Mouse (Mus musculus): ENCODE measurements around the gene Sh2d3c. TPM values are rescaled to one million over a fixed set of nuclear protein-coding genes. Genes with fewer than 3 reads are reported as not detected.

Sh2d3c gene
- total RNA-seq (2021), result 10 to 100 TPM; 33.1 to 37.2 TPM

- peak; percentile 47 for DNase-seq
- intact Hi-C loops (cut with DNase I), result no loop called here
Observed at GRCm38 (mm10) chr2:32720681-32721229, at the start of gene Sh2d3c. TSS of gene Sh2d3c (plus strand) at chr2:32721055.

- DNase-seq, result no peak
- intact Hi-C loops (cut with DNase I), result no loop called here
Observed at GRCm38 (mm10) chr2:32671147-32671546, 49.7 kb upstream of the Sh2d3c start.

- intact Hi-C loops (cut with DNase I), result no loop called here
- no peak for DNase-seq
Observed at GRCm38 (mm10) chr2:32671907-32672595, 48.8 kb upstream of the Sh2d3c start.

- no peak for DNase-seq
- intact Hi-C loops (cut with DNase I), result no loop called here
Observed at GRCm38 (mm10) chr2:32673176-32673917, 47.5 kb upstream of the Sh2d3c start.

- intact Hi-C loops (cut with DNase I), result no loop called here
- no peak for DNase-seq
Observed at GRCm38 (mm10) chr2:32676821-32677220, 44.0 kb upstream of the Sh2d3c start.

GRCm38 (mm10) chr2:32677683-32678082, 43.2 kb upstream of the Sh2d3c start:
- intact Hi-C loops (cut with DNase I), result no loop called here
- DNase-seq, result no peak

- no peak for DNase-seq
- intact Hi-C loops (cut with DNase I), result no loop called here
Observed at GRCm38 (mm10) chr2:32680051-32680451, 40.8 kb upstream of the Sh2d3c start.

GRCm38 (mm10) chr2:32680961-32681650, 39.7 kb upstream of the Sh2d3c start:
- intact Hi-C loops (cut with DNase I), result no loop called here

GRCm38 (mm10) chr2:32681754-32682153, 39.1 kb upstream of the Sh2d3c start:
- intact Hi-C loops (cut with DNase I), result no loop called here
- DNase-seq, result peak; percentile 29

More at GRCm38 (mm10) chr2:32680961-32681650, 39.7 kb upstream of the Sh2d3c start:
- no peak for DNase-seq

GRCm38 (mm10) chr2:32682721-32683417, 38.0 kb upstream of the Sh2d3c start:
- no peak for DNase-seq
- intact Hi-C loops (cut with DNase I), result no loop called here

- intact Hi-C loops (cut with DNase I), result no loop called here
- no peak for DNase-seq
Observed at GRCm38 (mm10) chr2:32683701-32684100, 37.2 kb upstream of the Sh2d3c start.

- no peak for DNase-seq
- intact Hi-C loops (cut with DNase I), result loop anchor here (5.0 kb wide), 1 partner anchor 53 kb away; no protein-coding TSS in a partner anchor
Observed at GRCm38 (mm10) chr2:32684681-32685428, 36.0 kb upstream of the Sh2d3c start.

- intact Hi-C loops (cut with DNase I), result loop anchor here (5.0 kb wide), 1 partner anchor 54 kb away; no protein-coding TSS in a partner anchor
- no peak for DNase-seq
Observed at GRCm38 (mm10) chr2:32685807-32686206, 35.0 kb upstream of the Sh2d3c start.

GRCm38 (mm10) chr2:32686640-32687039, 34.2 kb upstream of the Sh2d3c start:
- DNase-seq, result no peak
- intact Hi-C loops (cut with DNase I), result loop anchor here (5.0 kb wide), 1 partner anchor 54 kb away; no protein-coding TSS in a partner anchor

GRCm38 (mm10) chr2:32687562-32687961, 33.3 kb upstream of the Sh2d3c start:
- intact Hi-C loops (cut with DNase I), result loop anchor here (5.0 kb wide), 1 partner anchor 55 kb away; no protein-coding TSS in a partner anchor
- DNase-seq, result no peak

- intact Hi-C loops (cut with DNase I), result loop anchor here (5.0 kb wide), 1 partner anchor 57 kb away; no protein-coding TSS in a partner anchor
- DNase-seq, result peak; percentile 93
Observed at GRCm38 (mm10) chr2:32689420-32689819, 31.4 kb upstream of the Sh2d3c start.

GRCm38 (mm10) chr2:32691041-32691440, 29.8 kb upstream of the Sh2d3c start:
- intact Hi-C loops (cut with DNase I), result loop anchor here (5.0 kb wide), 1 partner anchor 109 kb away; no protein-coding TSS in a partner anchor
- DNase-seq, result no peak

GRCm38 (mm10) chr2:32692496-32692895, 28.4 kb upstream of the Sh2d3c start:
- DNase-seq, result no peak
- intact Hi-C loops (cut with DNase I), result loop anchor here (5.0 kb wide), 1 partner anchor 110 kb away; no protein-coding TSS in a partner anchor

- intact Hi-C loops (cut with DNase I), result loop anchor here (5.0 kb wide), 1 partner anchor 111 kb away; no protein-coding TSS in a partner anchor
- no peak for DNase-seq
Observed at GRCm38 (mm10) chr2:32693282-32693681, 27.6 kb upstream of the Sh2d3c start.

Data from left cerebral cortex, postnatal 4 days (tissue).